Mouse (Mus musculus): Measurements from ENCODE around the gene Mbtd1.

Mbtd1 gene

DNA sequence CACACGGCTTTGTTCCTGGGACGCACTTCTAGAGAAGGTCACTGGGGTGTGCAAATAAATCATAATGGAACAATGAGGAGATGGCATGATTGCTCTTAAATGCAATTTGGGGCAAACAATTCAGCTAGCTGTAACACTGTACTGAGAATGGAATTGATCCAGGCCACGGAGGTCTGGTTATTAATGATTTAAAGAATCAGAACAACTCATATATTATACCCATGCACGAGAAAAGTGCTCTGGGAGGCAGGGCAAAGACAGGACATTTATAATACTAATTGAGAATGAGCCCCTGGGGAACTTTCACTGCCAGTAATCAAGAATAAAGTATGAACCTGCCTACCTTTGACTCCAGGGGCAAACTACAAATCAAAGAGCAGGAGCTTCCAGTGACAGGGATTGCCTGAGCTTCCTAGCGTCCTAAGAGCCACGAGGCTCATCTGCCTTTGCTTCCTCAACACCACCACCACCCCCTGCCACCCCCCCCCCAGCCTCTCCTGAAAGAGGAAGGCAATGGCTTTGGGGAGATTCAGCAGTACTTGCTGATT lies 93.9 kb downstream of the Mbtd1 start:
- in situ Hi-C loops (cut with MboI; ENCODE audit: unreplicated experiment in 2 of 2) = no loop called here

DNA sequence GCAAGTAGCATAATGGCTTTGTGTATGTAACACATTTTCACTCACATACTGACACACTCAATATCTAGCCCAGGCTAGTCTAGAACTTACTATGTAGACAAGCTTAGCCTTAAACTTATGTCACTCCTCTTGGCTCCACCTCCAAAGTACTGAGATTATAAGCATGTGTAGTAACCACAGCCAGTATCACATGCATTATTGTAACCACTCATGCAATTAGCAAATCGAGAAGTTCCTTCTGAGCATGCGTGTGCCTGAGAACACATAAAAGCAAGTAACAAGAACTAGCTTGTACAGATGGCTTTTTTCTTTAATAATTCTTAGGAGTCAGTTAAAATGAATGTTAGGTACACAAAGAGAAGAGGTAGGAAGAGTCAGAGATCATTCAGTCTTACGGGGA lies 99.0 kb downstream of the Mbtd1 start:
- in situ Hi-C loops (cut with MboI; ENCODE audit: unreplicated experiment in 2 of 2) = no loop called here

DNA sequence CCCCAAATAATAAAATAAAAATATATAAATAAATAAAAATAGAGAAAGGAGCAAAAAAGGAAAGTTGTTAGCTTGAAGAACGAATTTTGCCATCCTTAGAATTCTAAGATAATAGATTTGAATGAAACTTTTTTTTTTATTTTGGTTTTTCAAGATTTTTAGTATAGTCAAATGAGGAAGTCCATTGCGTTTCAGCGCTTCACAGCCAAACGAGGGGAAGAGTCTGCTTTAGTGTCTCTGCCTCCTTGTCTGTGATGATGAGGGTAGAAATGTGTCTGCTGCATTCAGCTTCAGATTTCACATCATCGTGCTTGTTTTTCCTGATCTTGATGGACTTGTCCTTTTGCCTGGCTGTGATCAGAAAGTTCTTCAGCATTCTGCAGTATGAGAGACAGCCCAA lies 99.6 kb downstream of the Mbtd1 start:
- in situ Hi-C loops (cut with MboI; ENCODE audit: unreplicated experiment in 2 of 2) = no loop called here

DNA sequence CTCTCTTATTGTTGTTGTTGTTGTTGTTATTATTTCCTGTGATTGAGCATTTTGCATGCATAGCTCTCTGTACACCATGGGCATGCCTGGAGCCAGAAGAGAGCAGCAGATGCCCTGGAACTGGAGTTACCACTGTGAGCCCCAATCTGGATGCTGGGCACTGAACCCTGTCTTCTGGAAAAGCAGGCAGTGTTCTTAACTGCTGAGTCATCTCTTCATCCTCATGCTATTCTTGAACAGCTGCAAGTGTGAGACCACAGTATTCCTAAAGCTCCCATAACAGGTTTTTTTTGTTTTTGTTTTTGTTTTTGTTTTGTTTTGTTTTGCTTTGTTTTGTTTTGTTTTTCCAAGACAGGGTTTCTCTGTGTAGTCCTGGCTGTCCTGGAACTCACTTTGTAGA lies 100.6 kb downstream of the Mbtd1 start:
- in situ Hi-C loops (cut with MboI; ENCODE audit: unreplicated experiment in 2 of 2) = no loop called here

DNA sequence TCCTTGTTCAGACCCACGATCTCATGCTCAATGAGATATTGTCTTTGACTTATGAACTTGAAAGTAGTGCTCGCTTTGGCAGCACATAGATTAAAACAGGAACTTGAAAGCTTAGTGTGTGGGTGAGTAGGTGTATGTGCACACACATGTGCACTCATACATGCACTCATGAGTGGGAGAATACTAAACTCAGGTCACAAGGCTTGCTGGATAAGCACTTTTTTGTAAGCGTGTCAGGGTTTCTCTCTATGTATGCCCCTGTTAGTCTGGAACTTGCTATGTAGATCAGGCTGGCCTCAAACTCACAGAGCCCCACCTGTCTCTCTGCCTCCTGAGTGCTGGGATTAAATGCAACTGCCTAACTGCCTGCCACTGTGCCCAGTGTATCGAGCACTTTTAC lies 101.4 kb downstream of the Mbtd1 start:
- in situ Hi-C loops (cut with MboI; ENCODE audit: unreplicated experiment in 2 of 2) = no loop called here

DNA sequence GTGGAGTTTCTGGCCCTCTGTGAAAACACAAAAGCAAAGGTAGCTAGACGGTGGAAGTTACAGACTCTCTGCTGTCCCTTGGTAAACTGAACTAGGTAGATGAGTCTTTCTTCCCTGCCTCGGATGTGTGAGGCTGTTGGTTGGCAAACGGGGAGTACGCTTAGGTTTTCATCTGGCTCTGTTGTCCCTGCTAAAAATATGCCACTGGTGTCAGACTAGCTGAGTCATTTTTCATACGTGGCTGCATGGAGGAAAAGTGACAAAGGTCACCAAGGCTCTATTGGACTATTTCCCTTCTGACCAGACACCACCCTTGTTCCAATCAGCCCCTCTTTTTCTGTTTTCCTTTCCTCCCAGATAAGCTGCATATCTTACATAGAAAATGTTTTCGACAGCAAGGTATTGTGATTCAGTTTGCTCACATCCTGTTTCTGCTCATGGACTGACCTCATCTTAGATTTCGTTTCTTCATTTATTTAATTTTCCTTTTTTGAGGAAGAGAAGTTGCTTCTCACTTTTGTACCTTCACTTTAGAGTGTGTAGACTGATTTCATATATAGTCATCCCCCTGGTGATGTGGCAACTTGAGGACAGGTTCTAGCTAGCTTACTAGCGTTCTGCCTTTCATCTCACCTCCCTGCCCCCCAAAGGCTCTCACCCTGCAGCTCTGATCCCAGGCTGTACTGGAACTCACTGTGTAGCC lies 102.1 kb downstream of the Mbtd1 start:
- in situ Hi-C loops (cut with MboI; ENCODE audit: unreplicated experiment in 2 of 2) = no loop called here

DNA sequence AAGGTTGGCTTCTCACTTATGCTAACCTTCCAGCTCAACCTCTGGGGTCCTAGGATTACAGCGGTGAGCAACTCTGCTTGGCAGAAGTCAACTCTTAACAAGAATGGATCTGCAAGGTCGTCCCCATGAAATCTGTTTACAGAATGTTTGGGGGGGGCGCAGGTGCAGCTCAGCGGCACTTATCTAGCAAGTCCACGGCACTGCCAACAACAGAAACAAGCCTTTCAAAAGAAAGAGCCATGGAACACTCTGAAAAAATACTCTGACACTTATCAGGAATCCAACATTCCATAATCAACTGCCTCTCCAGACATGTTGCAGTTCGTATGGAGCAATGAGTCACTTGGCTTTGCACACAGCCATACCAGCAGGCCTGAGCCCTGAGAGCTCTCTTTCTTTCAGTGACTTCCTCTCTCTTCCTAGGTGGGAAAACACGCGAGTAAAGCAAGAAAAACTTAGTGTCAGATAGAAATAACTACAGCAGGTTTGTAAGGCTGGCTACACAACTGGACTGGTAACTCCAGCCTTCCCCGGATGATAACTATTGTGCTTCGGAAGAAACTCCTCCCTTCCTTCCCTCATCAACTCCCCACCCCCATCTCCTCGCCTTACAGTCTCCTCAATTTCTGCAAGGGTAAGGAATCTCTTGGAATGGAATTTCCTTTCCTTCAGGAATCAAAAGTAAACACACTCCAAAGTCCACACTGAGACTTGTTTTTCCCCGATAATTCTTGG lies 102.8 kb downstream of the Mbtd1 start:
- in situ Hi-C loops (cut with MboI; ENCODE audit: unreplicated experiment in 2 of 2) = no loop called here

DNA sequence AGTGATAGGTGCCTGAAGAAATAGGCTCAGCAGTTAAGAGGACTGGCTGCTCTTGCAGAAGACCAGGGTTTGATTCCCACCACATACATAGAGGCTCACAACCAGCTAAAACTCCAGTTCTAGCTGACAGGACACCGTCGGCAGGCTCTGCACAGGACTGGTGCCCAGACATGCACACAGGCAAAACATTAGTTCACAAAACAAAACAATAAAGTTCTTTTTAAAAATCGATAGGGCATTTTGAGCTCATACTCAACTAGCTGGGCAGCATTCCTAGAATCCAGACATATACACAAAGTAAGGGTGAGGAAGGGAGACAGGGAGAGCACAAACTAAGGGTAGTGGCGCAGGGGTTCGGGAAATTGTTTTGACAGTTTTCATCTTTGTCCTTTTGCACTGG lies 108.9 kb downstream of the Mbtd1 start:
- in situ Hi-C loops (cut with MboI; ENCODE audit: unreplicated experiment in 2 of 2) = no loop called here

DNA sequence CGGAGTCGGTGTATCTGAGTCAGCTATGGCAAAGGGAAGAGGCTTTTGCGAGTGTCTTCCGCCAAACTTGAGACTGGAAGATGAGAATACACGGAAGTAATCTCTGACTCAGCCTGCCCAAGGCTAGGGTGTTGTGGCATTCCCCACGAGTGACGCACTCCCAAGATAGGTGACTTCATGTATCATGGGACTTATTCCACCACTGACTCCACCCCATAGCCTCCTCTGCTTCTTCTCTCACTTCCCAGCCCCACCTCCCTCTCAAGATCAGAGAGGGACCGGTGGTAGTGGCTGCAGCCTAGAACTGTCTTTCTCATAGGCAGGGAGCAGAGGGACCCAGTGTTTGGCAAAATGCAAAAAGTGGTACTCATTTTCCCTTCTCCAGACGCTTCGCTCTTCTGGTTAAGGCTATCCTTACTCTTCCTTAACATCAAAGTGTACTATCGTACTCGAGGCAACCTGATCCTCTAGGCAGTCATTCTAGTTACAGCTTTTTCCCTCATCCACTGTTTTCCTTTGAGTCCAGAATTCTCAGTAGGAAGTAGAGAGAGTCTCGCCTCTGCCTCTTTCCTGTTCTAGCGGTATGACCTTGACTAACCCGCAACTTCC lies 109.6 kb downstream of the Mbtd1 start:
- in situ Hi-C loops (cut with MboI; ENCODE audit: unreplicated experiment in 2 of 2) = no loop called here

DNA sequence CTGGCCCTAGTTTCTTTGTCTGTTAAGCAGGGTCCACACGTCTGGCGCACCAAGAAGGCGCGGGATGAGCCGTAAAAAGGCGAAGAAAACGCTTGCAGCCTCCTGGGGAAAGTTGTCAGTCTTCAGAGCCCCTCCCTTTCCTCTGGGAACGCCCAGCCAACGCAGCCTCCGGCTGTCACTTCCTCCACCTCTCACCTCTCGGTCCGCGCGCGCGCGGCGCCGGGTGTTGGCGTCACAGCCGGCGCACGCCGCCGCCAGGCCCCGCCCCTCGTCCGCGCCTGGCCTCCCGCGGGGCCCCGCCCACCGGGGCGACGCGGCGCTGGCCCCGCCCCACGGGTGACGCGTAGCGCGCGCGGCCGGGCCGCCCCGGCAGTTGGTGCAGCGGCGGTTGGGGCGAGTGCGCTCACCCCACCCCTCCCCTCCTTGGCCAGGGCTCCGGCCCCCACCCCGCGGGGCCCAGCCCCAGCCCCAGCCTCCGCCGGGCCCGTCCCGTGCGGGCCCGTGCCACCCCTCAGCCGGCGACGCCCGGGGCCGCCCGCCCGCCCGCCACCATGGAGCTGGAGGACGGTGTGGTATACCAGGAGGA lies 110.2 kb downstream of the Mbtd1 start, which contains the start of gene Spag9:
TSS of gene Spag9 (plus strand) at position 372 of the 586 bp plus-strand sequence.
- in situ Hi-C loops (cut with MboI; ENCODE audit: unreplicated experiment in 2 of 2) = no loop called here
